Mouse (Mus musculus) small intestine, adult 2 months (tissue): ENCODE data around the gene Rassf8.

ENCODE experiments used
- CTCF ChIP-seq: fragments of 200-500 bp; IDR thresholded peaks from 2 replicates; pipeline ENCODE4 v1.5.1; 2012; ENCODE audit warnings: low read depth, mild to moderate bottlenecking, control low read depth, inconsistent platforms, low read length, moderate library complexity, mixed read lengths; ENCODE audit not compliant: insufficient replicate concordance, insufficient read length; ENCODE audit errors: extremely low read depth
- POLR2A ChIP-seq: fragments of 200-500 bp; IDR thresholded peaks from 2 replicates; pipeline ENCODE4 v1.6.1; 2012; ENCODE audit warnings: low read depth, mild to moderate bottlenecking, control low read depth, inconsistent platforms, low read length, moderate library complexity

- TF ChIP-seq CTCF, result no peak
- TF ChIP-seq POLR2A, result 0 out of 2 replicates have a peak, but pooled peaks have one; percentile 18
Measured at GRCm38 (mm10) chr6:145863065-145863971, 116.8 kb downstream of the Rassf8 start.
